Mouse (Mus musculus) brain, embryonic 14.5 days (tissue): ENCODE measurements around the gene Phactr1.

Source experiments
- CTCF ChIP-seq: fragments of 200-500 bp; IDR thresholded peaks from 2 replicates; pipeline ENCODE4 v1.5.1; 2012; ENCODE audit warnings: inconsistent platforms, mild to moderate bottlenecking, moderate library complexity, borderline replicate concordance; ENCODE audit not compliant: insufficient read depth, insufficient read length; ENCODE audit errors: extremely low read depth
- POLR2A ChIP-seq: fragments of 200-500 bp; IDR thresholded peaks from 2 replicates; pipeline ENCODE4 v1.6.1; 2012; ENCODE audit warnings: mild to moderate bottlenecking, inconsistent platforms, borderline replicate concordance; ENCODE audit not compliant: poor library complexity, insufficient read depth, insufficient read length, severe bottlenecking; ENCODE audit errors: extremely low read depth

GRCm38 (mm10) chr13:43063355-43063754 is 382.9 kb downstream of the Phactr1 start:
- TF ChIP-seq CTCF: no peak
- TF ChIP-seq POLR2A: no peak
